Mouse (Mus musculus): ENCODE results near the gene Aagab. TPM values are rescaled to one million over a fixed set of nuclear protein-coding genes. Genes with fewer than 3 reads are reported as not detected.

Aagab gene
- polyA plus RNA-seq, 1 experiment from 2014 or later = 27.8 TPM

DNA sequence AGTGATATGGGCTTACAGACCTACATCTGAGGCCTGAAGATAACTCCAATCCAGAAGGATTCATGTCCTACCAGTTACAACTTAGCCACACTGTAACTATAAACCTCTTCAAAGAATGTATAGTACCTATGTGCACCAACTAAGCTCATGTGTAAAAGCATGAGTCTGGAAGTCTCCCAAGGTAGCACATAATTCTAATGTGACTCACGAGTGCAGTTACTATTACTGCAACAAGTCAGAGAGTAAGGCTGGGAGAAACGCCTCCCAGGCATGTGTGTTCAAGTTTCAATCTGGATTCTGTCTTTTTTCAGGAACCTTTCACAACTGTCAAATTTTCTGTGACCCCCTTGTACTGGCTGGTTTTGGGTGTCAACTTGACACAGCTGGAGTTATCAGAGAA lies 22.4 kb upstream of the Aagab start:
- no peak for DNase-seq (ENCODE audit: low spot score)
- no peaks in the 10 kb centered on the region for H3K9me3 ChIP-seq
- no peaks in the 10 kb centered on the region; the same call in 1 of the 2 replicates for H3K27me3 ChIP-seq (ENCODE audit: insufficient read depth, poor library complexity, severe bottlenecking)
- no peaks in the 10 kb centered on the region for H3K36me3 ChIP-seq
- peaks cover 6% of the 10 kb centered on the region; the same call in 1 of the 2 replicates for H3K4me1 ChIP-seq
- 70% methylated on average over 2 of the region's 2 CpGs for WGBS
- no peak overlapping the region for H3K27ac ChIP-seq
- H3K4me3 ChIP-seq = no peak overlapping the region

- H3K4me3 ChIP-seq = no peak overlapping the region
- WGBS = 64% methylated on average over 4 of the region's 4 CpGs
- no peak overlapping the region for H3K27ac ChIP-seq
- H3K9me3 ChIP-seq = no peaks in the 10 kb centered on the region
- H3K36me3 ChIP-seq = no peaks in the 10 kb centered on the region
- DNase-seq (ENCODE audit: low spot score) = no peak
- peaks cover 6% of the 10 kb centered on the region; the same call in 1 of the 2 replicates for H3K4me1 ChIP-seq
- H3K27me3 ChIP-seq (ENCODE audit: insufficient read depth, poor library complexity, severe bottlenecking) = no peaks in the 10 kb centered on the region; the same call in 1 of the 2 replicates
These were observed 20.7 kb upstream of the Aagab start for GRCm38 (mm10) chr9:63581778-63582177.

DNA sequence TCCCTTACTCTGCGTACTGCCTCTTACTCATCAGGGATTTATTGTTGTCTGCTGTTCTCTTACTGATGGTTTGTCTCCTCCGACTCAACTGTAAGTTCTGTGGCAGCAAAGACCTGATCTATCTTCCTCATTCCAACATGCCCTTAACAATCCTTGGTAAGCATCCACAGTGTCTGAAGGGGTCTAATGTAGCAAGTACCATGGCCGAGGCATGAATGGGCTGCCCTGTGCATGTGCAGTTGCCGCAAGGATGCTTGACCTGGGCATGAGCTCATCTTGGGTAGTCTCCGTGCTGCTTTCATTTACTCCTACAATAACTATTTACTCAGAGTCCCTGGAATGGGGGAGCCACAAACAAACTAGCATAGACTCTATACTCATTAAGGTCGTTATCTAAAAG lies 17.2 kb upstream of the Aagab start:
- H3K27me3 ChIP-seq (ENCODE audit: insufficient read depth, poor library complexity, severe bottlenecking) = no peaks in the 10 kb centered on the region
- H3K9me3 ChIP-seq = no peaks in the 10 kb centered on the region
- H3K27ac ChIP-seq = no peak overlapping the region
- no peaks in the 10 kb centered on the region for H3K36me3 ChIP-seq
- 0 out of 2 replicates have a peak, but pooled peaks cover 3% of the 10 kb centered on the region for H3K4me1 ChIP-seq
- no peak overlapping the region for H3K4me3 ChIP-seq
- WGBS = 89% methylated on average over 6 of the region's 6 CpGs
- no peak for DNase-seq (ENCODE audit: low spot score)

DNA sequence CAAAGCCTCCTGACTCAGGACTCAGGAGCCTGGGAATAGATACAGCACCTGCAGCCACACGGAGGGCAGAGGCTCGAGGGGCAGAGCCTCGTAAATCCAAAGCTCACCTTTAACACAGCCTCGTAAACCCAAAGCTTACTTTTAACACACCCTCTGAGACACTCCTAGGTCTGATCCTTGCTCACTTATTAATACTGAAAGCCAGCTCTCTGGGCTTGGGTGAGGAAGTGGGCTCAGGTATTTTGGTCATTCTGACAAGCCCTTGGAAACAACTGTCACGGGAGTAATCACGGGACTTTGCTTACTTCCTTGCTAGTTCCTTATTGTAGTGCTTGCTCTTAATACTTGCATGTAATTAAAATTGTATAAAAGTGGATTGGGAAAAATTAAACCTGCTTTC lies 13.3 kb upstream of the Aagab start:
- 82% methylated on average over 6 of the region's 6 CpGs for WGBS
- Histone ChIP-seq H3K36me3 (no peaks in the 10 kb centered on the region), H3K27ac (no peak overlapping the region)

DNA sequence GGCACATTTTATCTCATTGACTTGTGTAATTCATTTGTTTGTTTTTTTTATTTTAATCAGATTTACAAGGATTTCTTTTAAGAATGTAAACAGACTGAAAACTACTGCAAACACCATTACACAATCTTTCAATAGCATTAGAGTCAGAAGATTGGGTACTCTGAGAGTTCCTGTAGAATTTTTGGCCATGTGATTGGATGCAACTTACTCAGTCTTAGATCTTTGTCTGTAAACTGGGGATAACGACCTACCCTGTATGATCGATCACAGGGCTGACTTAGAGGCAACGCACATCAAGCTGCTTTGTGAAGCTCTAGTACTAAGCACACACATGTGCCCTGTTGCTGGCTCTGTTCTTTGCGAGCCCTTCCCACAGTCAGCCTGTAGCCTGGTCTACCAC lies 11.9 kb upstream of the Aagab start:
- no peaks in the 10 kb centered on the region for H3K4me1 ChIP-seq
- no peak for DNase-seq (ENCODE audit: low spot score)
- H3K36me3 ChIP-seq = no peaks in the 10 kb centered on the region
- H3K27ac ChIP-seq = no peak overlapping the region
- no peak overlapping the region for H3K4me3 ChIP-seq
- no peaks in the 10 kb centered on the region for H3K9me3 ChIP-seq
- 93% methylated on average over 4 of the region's 4 CpGs for WGBS
- no peaks in the 10 kb centered on the region for H3K27me3 ChIP-seq (ENCODE audit: insufficient read depth, poor library complexity, severe bottlenecking)

More for the DNA sequence above, 13.3 kb upstream of the Aagab start:
- Histone ChIP-seq H3K4me3 (no peak overlapping the region), H3K27me3 (ENCODE audit: insufficient read depth, poor library complexity, severe bottlenecking) (no peaks in the 10 kb centered on the region), H3K4me1 (no peaks in the 10 kb centered on the region), H3K9me3 (no peaks in the 10 kb centered on the region)
- no peak for DNase-seq (ENCODE audit: low spot score)

- no peaks in the 10 kb centered on the region for H3K4me1 ChIP-seq
- no peak overlapping the region for H3K27ac ChIP-seq
- 83% methylated on average over 8 of the region's 8 CpGs for WGBS
- H3K27me3 ChIP-seq (ENCODE audit: insufficient read depth, poor library complexity, severe bottlenecking) = no peaks in the 10 kb centered on the region
- H3K36me3 ChIP-seq = no peaks in the 10 kb centered on the region
- no peak overlapping the region for H3K4me3 ChIP-seq
- DNase-seq (ENCODE audit: low spot score) = no peak
- H3K9me3 ChIP-seq = no peaks in the 10 kb centered on the region
These were observed 10.7 kb upstream of the Aagab start for GRCm38 (mm10) chr9:63591661-63592256.

DNA sequence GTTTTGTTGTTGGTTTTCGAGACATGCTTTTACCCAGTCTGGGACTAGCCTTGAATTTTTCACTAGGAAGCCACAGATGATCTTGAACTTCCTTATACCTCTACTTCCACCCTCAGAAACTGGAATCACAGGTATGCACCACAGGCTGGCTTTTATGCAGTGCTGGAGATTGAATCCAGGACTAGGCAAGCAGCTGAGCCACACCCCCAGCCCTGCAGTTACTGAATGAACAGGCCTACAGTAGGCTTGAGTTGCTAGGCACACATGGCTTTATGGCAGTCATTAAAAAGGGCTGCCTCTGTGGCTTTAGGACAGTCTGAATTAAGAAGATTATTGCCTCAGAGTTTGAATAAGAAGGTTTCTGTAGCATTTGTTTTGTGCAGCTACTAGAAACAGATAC lies 7.4 kb upstream of the Aagab start:
- H3K9me3 ChIP-seq = no peaks in the 10 kb centered on the region
- no peak overlapping the region for H3K4me3 ChIP-seq
- DNase-seq (ENCODE audit: low spot score) = no peak
- H3K27me3 ChIP-seq (ENCODE audit: insufficient read depth, poor library complexity, severe bottlenecking) = no peaks in the 10 kb centered on the region
- 92% methylated on average over 1 of the region's 1 CpGs for WGBS
- no peak overlapping the region for H3K27ac ChIP-seq
- H3K4me1 ChIP-seq = no peaks in the 10 kb centered on the region
- H3K36me3 ChIP-seq = no peaks in the 10 kb centered on the region

GRCm38 (mm10) chr9:63595652-63596051 lies 6.8 kb upstream of the Aagab start:
- Histone ChIP-seq H3K27ac (no peak overlapping the region), H3K27me3 (ENCODE audit: insufficient read depth, poor library complexity, severe bottlenecking) (no peaks in the 10 kb centered on the region), H3K9me3 (no peaks in the 10 kb centered on the region), H3K36me3 (no peaks in the 10 kb centered on the region), H3K4me1 (no peaks in the 10 kb centered on the region), H3K4me3 (no peak overlapping the region)
- WGBS = 87% methylated on average over 8 of the region's 8 CpGs
- no peak for DNase-seq (ENCODE audit: low spot score)

GRCm38 (mm10) chr9:63596660-63597059 lies 5.8 kb upstream of the Aagab start:
- Histone ChIP-seq H3K27ac (no peak overlapping the region), H3K36me3 (no peaks in the 10 kb centered on the region), H3K9me3 (no peaks in the 10 kb centered on the region), H3K4me1 (no peaks in the 10 kb centered on the region), H3K4me3 (no peak overlapping the region), H3K27me3 (ENCODE audit: insufficient read depth, poor library complexity, severe bottlenecking) (no peaks in the 10 kb centered on the region)
- 83% methylated on average over 9 of the region's 9 CpGs for WGBS
- no peak for DNase-seq (ENCODE audit: low spot score)

- H3K4me1 ChIP-seq = peaks cover 31% of the 10 kb centered on the region
- no peaks in the 10 kb centered on the region for H3K9me3 ChIP-seq
- H3K27me3 ChIP-seq (ENCODE audit: insufficient read depth, poor library complexity, severe bottlenecking) = no peaks in the 10 kb centered on the region
- no peaks in the 10 kb centered on the region for H3K36me3 ChIP-seq
- no peak for DNase-seq (ENCODE audit: low spot score)
- 53% methylated on average over 6 of the region's 6 CpGs for WGBS
- H3K4me3 ChIP-seq = peak overlapping the region; percentile 95; the same call in 1 of the 2 replicates
- H3K27ac ChIP-seq = no peak overlapping the region
These were observed 1.4 kb downstream of the Aagab start for GRCm38 (mm10) chr9:63603849-63604248.

DNA sequence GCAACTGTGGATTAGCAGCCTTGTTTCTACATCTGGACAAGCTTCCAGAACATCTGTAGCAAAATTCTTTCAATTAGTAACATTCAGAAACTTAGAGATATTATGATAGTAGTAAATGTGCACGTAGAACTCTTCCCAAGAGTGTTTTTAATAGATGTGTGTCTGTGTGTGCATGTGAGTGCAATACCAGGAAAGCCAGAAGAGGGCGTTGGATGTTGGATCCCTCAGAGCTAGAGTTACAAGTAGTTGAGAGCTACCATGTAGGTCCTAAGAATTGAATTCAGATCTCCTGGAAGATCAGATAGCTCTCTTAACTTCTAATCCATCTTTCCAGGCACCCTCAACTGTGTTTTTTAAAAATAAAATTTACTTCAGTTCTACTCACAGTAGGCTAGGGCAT lies 4.1 kb downstream of the Aagab start:
- Histone ChIP-seq H3K4me1 (peaks cover 47% of the 10 kb centered on the region), H3K27ac (no peak overlapping the region), H3K36me3 (no peaks in the 10 kb centered on the region), H3K4me3 (no peak overlapping the region), H3K9me3 (no peaks in the 10 kb centered on the region), H3K27me3 (ENCODE audit: insufficient read depth, poor library complexity, severe bottlenecking) (no peaks in the 10 kb centered on the region)
- no peak for DNase-seq (ENCODE audit: low spot score)
- 68% methylated on average over 2 of the region's 2 CpGs for WGBS

- Histone ChIP-seq H3K27ac (no peak overlapping the region), H3K9me3 (no peaks in the 10 kb centered on the region), H3K4me1 (peaks cover 51% of the 10 kb centered on the region), H3K36me3 (no peaks in the 10 kb centered on the region), H3K4me3 (no peak overlapping the region), H3K27me3 (ENCODE audit: insufficient read depth, poor library complexity, severe bottlenecking) (no peaks in the 10 kb centered on the region)
- WGBS = 73% methylated on average over 6 of the region's 6 CpGs
- DNase-seq (ENCODE audit: low spot score) = no peak
These were observed 5.5 kb downstream of the Aagab start for GRCm38 (mm10) chr9:63608006-63608405.

DNA sequence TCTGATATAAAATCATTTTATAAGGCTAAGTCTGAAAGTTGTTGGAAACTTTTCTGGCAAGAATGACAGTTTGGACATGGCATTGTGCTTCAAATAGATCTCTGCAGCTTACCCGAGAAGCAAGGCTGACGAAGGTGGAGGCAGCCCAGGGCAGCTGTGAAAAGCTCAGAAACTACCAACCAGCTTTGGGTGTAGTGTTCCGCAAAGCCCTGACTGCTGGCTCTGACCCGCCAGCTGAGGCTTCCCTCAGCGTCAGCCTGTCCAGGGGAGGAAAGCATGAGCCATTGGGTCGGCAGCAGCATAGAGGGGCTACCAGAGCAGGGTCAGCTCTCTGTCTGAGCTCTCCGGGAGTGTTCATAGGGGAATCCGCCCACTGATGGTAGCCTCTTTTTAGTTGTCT lies 6.8 kb downstream of the Aagab start:
- H3K27me3 ChIP-seq (ENCODE audit: insufficient read depth, poor library complexity, severe bottlenecking) = no peaks in the 10 kb centered on the region
- H3K27ac ChIP-seq = no peak overlapping the region
- no peak for DNase-seq (ENCODE audit: low spot score)
- no peaks in the 10 kb centered on the region for H3K36me3 ChIP-seq
- no peaks in the 10 kb centered on the region for H3K9me3 ChIP-seq
- 72% methylated on average over 8 of the region's 8 CpGs for WGBS
- H3K4me1 ChIP-seq = peaks cover 46% of the 10 kb centered on the region
- no peak overlapping the region for H3K4me3 ChIP-seq

DNA sequence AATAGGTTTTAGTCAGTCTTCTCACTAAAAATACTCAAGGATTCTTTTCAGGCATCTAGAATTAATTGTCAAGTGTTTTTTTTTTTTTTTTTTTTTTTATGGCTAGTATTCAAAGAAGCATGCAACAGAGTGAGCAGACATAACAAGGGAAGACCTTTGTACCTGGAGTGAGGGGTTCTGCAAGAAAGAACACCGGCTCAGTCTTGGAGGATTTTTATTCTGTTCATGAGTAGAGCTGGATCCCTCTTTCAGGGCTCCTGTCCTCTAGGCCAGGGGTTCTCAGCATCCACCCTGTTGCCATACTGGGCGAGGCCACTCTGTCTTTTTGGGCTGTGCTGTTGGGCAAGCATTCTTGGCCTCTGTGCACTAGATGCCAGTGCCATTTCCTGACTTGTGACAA lies 7.3 kb downstream of the Aagab start:
- no peak for DNase-seq (ENCODE audit: low spot score)
- no peaks in the 10 kb centered on the region for H3K36me3 ChIP-seq
- H3K4me1 ChIP-seq = peaks cover 44% of the 10 kb centered on the region
- H3K9me3 ChIP-seq = no peaks in the 10 kb centered on the region
- no peak overlapping the region for H3K4me3 ChIP-seq
- no peaks in the 10 kb centered on the region for H3K27me3 ChIP-seq (ENCODE audit: insufficient read depth, poor library complexity, severe bottlenecking)
- no peak overlapping the region for H3K27ac ChIP-seq
- 93% methylated on average over 2 of the region's 2 CpGs for WGBS

Data from heart, embryonic 10.5 days (tissue).